Mouse (Mus musculus): ENCODE results near the gene Pdrg1.

DNA sequence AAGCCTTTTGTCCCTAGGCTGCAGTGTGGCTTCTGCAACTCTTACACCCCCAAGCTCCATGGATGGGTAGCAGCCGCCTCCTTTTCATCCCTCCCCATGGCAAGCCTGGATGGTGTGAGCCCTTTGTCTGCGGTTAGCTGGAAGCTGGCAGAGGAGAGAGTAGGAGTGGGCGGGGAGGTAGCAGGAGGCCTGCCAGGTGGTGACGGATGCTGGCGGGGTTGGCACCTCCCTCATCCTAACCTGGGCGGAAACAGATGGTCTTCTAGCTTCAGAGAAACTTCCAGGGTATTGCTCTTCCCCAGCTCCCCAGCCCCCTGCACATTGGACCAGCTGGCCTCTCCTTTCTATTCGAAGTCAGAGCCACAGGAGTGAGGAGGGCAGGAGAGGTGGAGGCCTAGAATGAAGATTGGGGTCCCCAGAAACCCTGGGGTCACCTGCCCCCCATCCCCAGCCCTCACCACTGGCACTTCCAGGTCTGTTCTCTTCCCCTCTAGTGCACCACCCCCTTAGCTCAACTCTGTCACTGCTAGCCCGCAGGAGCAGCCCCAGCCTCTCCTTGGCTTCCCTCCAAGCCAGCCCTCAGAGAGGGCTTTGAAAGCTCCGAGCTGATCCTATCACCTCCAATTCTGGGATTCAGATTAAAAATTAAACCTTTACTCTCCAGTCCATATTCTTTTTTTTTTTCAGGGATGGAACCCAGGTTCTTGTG, 34.2 kb upstream of the Pdrg1 start:
- TF ChIP-seq CTCF (IDR thresholded peaks at IDR 0.05; ENCODE audit: low read depth, low read length) (no peak), GATA1 (IDR thresholded peaks at IDR 0.05; ENCODE audit: borderline replicate concordance, low read length) (no peak), TAL1 (conservative IDR thresholded peaks at IDR 0.05; ENCODE audit: low read depth, low read length) (no peak), POLR2AphosphoS5 (IDR thresholded peaks at IDR 0.05; ENCODE audit: insufficient replicate concordance, low read depth, low read length) (no peak)

Data from G1E (cell line).